Mouse (Mus musculus) kidney, adult 8-10 months (tissue): ENCODE measurements at regions not wholly inside any gene's neighbourhood (a gene's known extent, or its start where the extent isn't known, plus 50 kb on each side); places are given as distances from the start of the nearest gene placed in this dataset.

ENCODE experiments used
- DNase-seq, 2 experiments: peaks; one replicate each; pipeline ENCODE4 v3.0.0; 2022

- DNase-seq: no peak
Observed at GRCm38 (mm10) chr7:137522450-137522849, 85.0 kb downstream of the Glrx3 start.

GRCm38 (mm10) chr7:137533476-137533875, 96.1 kb downstream of the Glrx3 start:
- no peak for DNase-seq

GRCm38 (mm10) chr7:137549991-137550390, 112.6 kb downstream of the Glrx3 start:
- peak in 1 of 2 experiments; percentile 34 for DNase-seq

- DNase-seq: peak in 1 of 2 experiments; percentile 40
Observed at GRCm38 (mm10) chr7:137552551-137553198, 115.3 kb downstream of the Glrx3 start.

GRCm38 (mm10) chr7:137555481-137555880, 118.1 kb downstream of the Glrx3 start:
- DNase-seq: no peak

GRCm38 (mm10) chr7:137557439-137557838, 120.0 kb downstream of the Glrx3 start:
- no peak for DNase-seq

GRCm38 (mm10) chr7:137558871-137559270, 121.5 kb downstream of the Glrx3 start:
- DNase-seq: no peak

- DNase-seq: no peak
Observed at GRCm38 (mm10) chr7:137570199-137570598, 132.8 kb downstream of the Glrx3 start.

GRCm38 (mm10) chr7:137575491-137575890, 138.1 kb downstream of the Glrx3 start:
- no peak for DNase-seq

GRCm38 (mm10) chr7:137576251-137576650, 138.8 kb downstream of the Glrx3 start:
- DNase-seq: no peak

- DNase-seq: no peak
Observed at GRCm38 (mm10) chr7:137583556-137583955, 146.1 kb downstream of the Glrx3 start.

GRCm38 (mm10) chr7:137584916-137585315, 147.5 kb downstream of the Glrx3 start:
- DNase-seq: peak in 1 of 2 experiments; percentile 3

GRCm38 (mm10) chr7:137593570-137593969, 156.2 kb downstream of the Glrx3 start:
- no peak for DNase-seq

- no peak for DNase-seq
Observed at GRCm38 (mm10) chr7:137595567-137595966, 158.2 kb downstream of the Glrx3 start.

- no peak for DNase-seq
Observed at GRCm38 (mm10) chr7:137596161-137596560, 158.7 kb downstream of the Glrx3 start.

GRCm38 (mm10) chr7:137603039-137603438, 165.6 kb downstream of the Glrx3 start:
- DNase-seq: peak; percentile 29 to 70

GRCm38 (mm10) chr7:137609752-137610151, 172.3 kb downstream of the Glrx3 start:
- no peak for DNase-seq

- no peak for DNase-seq
Observed at GRCm38 (mm10) chr7:137611363-137611762, 173.9 kb downstream of the Glrx3 start.

GRCm38 (mm10) chr7:137611891-137612522, 174.6 kb downstream of the Glrx3 start:
- DNase-seq: no peak

GRCm38 (mm10) chr7:137618406-137619133, 181.2 kb downstream of the Glrx3 start:
- no peak for DNase-seq

- no peak for DNase-seq
Observed at GRCm38 (mm10) chr7:137619286-137619789, 181.9 kb downstream of the Glrx3 start.

GRCm38 (mm10) chr7:137628266-137628665, 190.9 kb downstream of the Glrx3 start:
- DNase-seq: no peak

GRCm38 (mm10) chr7:137629540-137629939, 192.1 kb downstream of the Glrx3 start:
- no peak for DNase-seq

GRCm38 (mm10) chr7:137648621-137649020, 211.2 kb downstream of the Glrx3 start:
- no peak for DNase-seq
